Mouse (Mus musculus) adrenal gland, postnatal 36 days (tissue): Measurements from ENCODE around the gene Rab19. TPM values are rescaled to one million over a fixed set of nuclear protein-coding genes. Genes with fewer than 3 reads are reported as not detected.
"Not testable (repeated sequence)": the region's sequence is repeated elsewhere in the genome, so short reads cannot be mapped to it uniquely, and the experiment has no call there.

Experiments
- DNase-seq, 2 experiments: peaks; one replicate each; pipeline ENCODE4 v3.0.0; 2021; ENCODE audit warnings: mixed read lengths in 1 of 2
- total RNA-seq, 2 experiments: library from RNA; stranded (reverse); gene quantifications; 2 replicates each; pipeline ENCODE4 v1.2.3; 2021

Rab19 gene
- total RNA-seq, 2 experiments from 2014 or later = 0.40 to 0.59 TPM

DNA sequence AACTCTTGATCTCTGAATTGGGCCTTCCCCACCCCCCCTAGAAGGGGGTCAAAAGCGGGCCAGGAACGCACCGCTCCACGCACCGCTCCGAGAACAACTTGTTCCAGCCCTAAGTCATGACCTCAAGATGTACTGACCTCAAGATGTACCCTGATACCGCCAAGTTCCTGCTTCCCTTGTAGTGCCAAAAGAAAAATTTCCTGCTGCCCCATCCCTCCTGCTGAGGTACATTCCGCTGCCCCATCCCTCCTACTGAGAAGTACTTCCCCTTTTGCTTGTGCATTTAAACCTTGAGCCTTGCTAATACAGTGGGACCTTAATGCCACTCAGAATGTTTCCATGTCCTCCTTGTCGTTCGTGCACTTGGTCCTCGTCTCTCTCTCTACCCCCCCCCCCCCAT, 49.7 kb downstream of the Rab19 start:
- DNase-seq = no peak

DNA sequence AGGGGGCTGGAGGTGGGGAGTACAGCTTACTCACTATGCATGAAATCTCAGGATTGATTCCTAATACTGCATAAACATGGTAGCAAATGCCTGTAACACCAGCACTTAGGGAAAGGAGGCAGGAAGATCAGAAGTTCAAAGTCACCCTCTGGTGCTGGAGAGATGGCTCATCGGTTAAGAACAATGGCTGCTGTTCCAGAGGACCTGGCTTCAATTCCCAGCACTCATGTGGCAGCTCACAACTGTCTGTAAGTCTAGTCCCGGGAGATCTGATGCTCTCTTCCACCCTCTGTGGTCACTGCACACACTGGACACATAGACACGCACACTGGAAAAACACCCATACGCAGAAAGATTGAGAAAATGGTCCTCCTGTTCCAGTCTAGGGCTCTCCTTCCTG, 52.2 kb downstream of the Rab19 start:
- no peak for DNase-seq

DNA sequence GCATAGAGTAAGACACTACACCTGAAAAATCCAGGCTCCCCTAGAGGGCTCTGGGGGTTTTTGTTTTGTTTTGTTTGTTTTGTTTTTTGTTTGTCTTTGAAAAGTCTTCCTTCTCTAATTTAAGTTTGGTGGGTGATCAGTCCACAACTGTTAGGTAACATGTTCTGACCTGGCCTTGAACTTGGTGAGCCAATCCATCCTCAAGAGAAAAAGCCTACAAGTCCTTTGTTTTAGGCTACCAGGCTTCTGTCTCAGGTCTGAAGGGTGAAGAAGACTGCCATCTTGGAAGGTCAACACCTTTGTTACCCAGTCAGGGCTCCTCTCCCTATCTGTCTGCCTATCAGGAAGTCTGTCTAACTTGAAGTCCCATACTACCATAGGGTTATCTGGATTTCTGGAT, 52.7 kb downstream of the Rab19 start:
- DNase-seq = no peak

DNA sequence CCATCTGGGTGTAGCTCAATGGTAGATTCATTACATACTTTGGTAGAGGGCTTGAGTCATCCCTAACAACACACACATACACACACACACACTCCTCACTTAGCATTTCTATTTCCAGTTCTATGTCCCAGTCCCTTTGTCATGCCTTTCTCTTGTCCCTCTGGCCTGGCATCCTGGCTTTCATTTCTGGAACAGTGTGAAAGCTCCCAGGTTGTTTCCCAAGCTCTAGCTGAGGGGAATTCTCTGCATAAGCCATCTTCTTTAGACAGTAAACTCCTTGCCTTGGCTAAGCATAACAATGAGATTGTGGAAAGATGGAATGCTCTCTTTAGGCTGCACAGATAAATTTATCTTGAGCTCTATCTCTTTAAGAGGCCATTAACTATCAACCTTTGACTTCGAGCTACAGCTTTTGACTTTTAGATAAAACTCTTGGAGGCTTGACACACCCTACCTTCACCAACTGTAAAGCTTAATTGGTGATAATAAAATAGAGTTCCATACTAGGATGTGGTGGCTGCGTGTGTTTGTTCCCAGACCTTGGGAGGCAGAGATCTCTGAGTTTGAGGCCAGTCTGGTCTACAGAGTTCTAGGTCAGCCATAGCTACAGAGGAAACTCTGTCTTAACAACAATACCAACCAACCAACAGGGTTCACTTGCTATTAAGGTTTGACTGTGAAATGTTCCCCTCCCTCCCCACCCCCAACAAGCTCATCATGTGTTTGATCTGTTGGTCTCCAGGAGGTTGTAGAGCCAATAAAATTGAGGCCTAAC, 53.3 kb downstream of the Rab19 start:
- no peak for DNase-seq

DNA sequence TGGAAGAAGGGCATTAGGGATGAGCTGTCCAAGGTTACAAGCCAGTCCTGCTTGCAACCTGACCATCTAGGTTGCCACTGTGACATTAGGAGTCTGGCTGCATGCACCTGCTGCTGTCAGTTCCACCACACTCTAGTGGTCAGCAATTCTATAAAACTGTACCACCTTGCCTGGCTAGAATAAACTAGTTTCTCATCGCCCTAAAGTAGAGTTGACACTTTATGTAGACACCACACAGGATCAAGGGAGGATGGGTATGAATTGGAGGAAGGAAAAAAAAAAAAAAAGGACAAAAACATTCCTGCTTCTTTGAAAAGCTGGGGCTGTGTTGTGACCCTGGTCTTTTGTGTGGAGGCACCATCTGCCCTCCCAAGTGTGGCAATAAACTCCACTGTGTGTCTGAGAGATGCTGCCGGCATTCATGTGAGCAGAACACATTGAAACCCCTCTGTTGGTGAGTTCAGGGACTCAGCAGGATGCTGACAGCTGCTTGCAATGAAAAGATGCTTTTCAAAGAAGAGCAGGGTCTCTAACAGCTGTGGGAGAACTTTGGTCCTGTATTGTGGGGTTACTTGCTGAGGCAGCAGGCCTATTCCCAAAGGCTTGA, 54.0 kb downstream of the Rab19 start:
- DNase-seq = no peak

DNA sequence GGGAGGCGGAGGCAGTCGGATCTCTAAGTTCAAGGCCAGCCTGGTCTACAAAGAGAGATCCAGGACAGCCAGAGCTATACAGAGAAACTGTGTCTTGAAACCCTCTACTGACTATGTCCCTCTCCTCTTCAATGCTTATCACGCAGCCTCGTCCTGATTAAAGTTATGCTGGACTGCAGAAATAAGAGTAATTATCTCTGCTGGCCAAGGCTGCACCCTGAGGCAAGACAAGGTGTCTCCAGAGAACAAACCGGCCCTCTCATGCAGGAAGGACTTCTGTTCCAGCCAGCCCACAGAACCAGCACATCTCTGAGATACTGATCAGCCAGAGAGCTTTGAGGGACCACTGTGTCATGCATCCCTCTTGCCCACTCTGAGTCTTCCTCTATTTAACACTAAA, 54.9 kb downstream of the Rab19 start:
- no peak for DNase-seq

DNA sequence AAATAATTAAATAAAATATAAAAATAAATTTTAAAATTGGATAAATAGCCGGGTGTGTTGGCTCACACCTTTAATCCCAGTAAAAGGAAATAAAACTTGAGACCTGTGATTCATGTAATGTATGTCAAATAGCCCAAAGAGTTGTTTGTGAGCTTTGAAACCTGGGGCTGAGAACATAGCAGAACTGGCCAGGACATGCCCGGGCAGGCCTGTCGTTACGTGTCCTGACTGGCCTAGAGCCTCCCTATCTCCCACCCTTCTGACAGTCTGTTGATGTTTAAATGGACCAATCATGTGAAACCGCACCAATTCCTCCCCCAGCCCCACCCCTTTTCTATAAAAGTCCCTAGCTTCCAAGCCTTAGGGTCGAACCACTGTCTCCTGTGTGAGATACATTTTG, 56.5 kb downstream of the Rab19 start:
- DNase-seq = not testable (repeated sequence)

Other genes with a start within 250 kb of the Rab19 start
- 10 to 100 TPM; 17.4 to 21.2 TPM for gene Kdm7a, start 174.4 kb upstream of the Rab19 start, total RNA-seq
- 10 to 100 TPM; 38.9 to 39.5 TPM for gene Slc37a3, start 3.5 kb upstream of the Rab19 start, total RNA-seq
- 10 to 100 TPM; 76.0 to 89.5 TPM for gene Mkrn1, start 39.3 kb downstream of the Rab19 start, total RNA-seq
- gene Dennd2a, start 176.7 kb downstream of the Rab19 start, total RNA-seq = 10 to 100 TPM; 10.0 to 13.6 TPM
- 10 to 100 TPM; 21.4 to 26.9 TPM for gene Adck2, start 192.7 kb downstream of the Rab19 start, total RNA-seq
- 1 to 10 TPM in 1 of 2 experiments, not detected in 1; 1.1 TPM for gene Gm42420, start 204.6 kb downstream of the Rab19 start, total RNA-seq
- gene Ndufb2, start 211.4 kb downstream of the Rab19 start, total RNA-seq = 100 to 1,000 TPM; 225 to 242 TPM